Mouse (Mus musculus): Measurements from ENCODE around the gene Gsn.

Gene Gsn

GRCm38 (mm10) chr2:35255885-35256833 lies at the start of gene Gsn:
Gene Gsn, plus strand, starts transcription at chr2:35256380.
- in situ Hi-C loops (cut with MboI, MseI) = no loop called here

DNA sequence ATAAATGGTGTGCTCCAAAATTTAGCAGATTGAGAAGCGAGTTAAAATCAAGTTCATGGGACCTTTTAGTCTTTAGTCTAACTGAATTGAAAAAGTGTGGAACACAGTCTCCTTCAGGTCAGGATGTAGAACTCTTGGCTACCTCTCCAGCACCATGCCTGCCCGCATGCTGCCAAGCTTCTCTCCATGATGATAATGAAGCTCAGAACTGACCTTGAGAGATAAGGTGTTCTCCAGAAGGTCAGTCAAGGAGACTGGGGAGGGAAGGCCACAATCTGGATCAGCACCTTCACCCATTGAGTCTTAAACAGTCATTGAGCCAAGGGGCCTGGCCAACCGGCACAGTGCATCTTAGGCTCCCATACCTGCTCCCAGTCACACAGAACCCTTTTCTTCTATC lies 49.4 kb upstream of the Gsn start:
- in situ Hi-C loops (cut with MboI, MseI) = no loop called here

- in situ Hi-C loops (cut with MboI, MseI) = no loop called here
Observed at GRCm38 (mm10) chr2:35208054-35208453, 48.1 kb upstream of the Gsn start.

DNA sequence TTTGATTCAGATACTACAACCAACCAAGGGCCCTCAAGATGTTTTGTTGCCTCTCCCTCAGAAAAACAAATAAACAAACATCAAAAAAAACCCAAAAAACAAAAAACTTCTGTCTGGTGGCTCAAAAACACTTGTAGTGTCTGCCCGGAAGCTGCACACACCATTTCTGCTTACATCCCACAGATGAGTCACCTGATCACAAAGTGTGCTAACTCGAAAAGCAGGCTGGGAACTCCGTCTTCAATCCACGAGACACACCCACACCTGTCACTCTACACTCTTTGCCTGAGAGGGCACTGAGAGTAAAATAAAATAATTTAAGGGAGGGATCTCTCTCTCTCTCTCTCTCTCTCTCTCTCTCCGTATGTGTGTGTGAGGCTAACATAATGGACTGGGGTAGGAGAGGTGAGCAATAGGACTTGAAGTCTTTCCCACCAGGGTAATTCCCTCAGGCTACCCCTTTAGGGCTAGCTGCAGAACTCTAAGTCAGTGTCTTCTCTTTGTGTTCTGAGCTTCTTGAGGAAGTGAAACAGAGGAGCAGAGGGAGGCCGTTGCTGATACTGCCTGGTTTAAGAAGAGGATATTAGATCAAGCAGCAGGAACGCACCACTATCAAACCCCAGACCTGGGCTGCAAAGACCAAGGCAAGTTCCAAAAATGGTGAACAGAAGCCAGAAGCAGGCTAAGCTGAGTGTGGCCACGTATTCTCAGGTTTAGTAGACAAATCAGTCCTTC lies 47.1 kb upstream of the Gsn start:
- in situ Hi-C loops (cut with MboI, MseI) = no loop called here

- in situ Hi-C loops (cut with MboI, MseI) = loop anchor here (5.0 kb wide), 1 partner anchor 56 kb away; no protein-coding TSS in a partner anchor
Observed at GRCm38 (mm10) chr2:35211681-35212080, 44.5 kb upstream of the Gsn start.

GRCm38 (mm10) chr2:35213345-35213910 lies 42.8 kb upstream of the Gsn start:
- in situ Hi-C loops (cut with MboI, MseI) = loop anchor here (5.0 kb wide), 1 partner anchor 54 kb away; no protein-coding TSS in a partner anchor

- in situ Hi-C loops (cut with MboI, MseI) = loop anchor here (5.0 kb wide), 1 partner anchor 52 kb away; no protein-coding TSS in a partner anchor
Observed at GRCm38 (mm10) chr2:35214881-35215358, 41.3 kb upstream of the Gsn start.

- in situ Hi-C loops (cut with MboI, MseI) = no loop called here
Observed at GRCm38 (mm10) chr2:35215363-35215762, 40.8 kb upstream of the Gsn start.

GRCm38 (mm10) chr2:35216701-35217100 lies 39.5 kb upstream of the Gsn start:
- in situ Hi-C loops (cut with MboI, MseI) = no loop called here

- in situ Hi-C loops (cut with MboI, MseI) = no loop called here
Observed at GRCm38 (mm10) chr2:35218736-35219135, 37.4 kb upstream of the Gsn start.

DNA sequence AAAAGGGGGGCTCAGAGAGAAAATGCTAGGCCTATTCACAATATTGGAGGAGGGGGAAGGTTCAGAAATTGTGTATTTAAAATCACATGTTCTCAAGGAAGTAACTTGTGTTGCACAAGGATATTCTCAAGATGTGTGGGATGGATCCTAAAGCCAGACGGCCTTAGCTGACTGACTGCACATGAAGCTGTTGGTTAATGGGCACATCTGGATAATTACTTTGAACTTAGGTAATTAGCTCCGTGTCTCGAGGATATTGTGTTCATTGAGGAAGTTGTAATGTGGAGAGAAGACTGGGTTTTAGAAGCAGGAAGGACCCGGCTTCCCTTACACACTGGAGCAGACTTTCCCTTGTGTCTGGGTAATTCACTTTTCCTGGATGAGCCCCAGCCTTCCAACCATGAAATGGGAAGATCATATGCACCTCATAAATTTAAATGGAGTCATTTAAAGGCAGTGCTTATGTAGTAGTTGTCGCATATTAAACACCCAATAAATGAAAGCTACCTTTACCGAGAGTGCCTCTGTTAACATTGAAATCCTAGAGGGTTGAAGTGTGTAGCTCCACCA lies 33.3 kb upstream of the Gsn start:
- in situ Hi-C loops (cut with MboI, MseI) = no loop called here

DNA sequence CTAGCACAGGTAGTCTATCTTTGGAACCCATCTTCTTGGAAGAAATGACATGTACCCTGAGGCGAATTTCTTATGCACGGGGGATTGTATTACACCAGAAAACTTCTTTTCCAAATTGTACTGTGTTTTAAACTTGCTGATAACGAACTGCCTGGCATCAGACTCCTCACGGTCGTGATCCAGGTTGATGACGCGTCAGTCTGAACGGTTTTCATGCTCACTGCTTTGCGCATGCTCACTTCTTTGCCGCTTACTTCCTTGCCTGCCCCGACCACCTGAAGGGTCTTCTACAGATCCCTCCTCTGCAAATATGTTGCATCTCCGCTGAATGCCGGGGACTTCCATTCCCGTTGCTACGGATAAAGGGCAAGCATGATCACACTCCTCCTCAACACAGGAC lies 31.9 kb upstream of the Gsn start:
- in situ Hi-C loops (cut with MboI, MseI) = no loop called here

GRCm38 (mm10) chr2:35228145-35228544 lies 28.0 kb upstream of the Gsn start:
- in situ Hi-C loops (cut with MboI, MseI) = no loop called here

GRCm38 (mm10) chr2:35230215-35230614 lies 26.0 kb upstream of the Gsn start:
- in situ Hi-C loops (cut with MboI, MseI) = no loop called here

GRCm38 (mm10) chr2:35231871-35232270 lies 24.3 kb upstream of the Gsn start:
- in situ Hi-C loops (cut with MboI, MseI) = no loop called here

DNA sequence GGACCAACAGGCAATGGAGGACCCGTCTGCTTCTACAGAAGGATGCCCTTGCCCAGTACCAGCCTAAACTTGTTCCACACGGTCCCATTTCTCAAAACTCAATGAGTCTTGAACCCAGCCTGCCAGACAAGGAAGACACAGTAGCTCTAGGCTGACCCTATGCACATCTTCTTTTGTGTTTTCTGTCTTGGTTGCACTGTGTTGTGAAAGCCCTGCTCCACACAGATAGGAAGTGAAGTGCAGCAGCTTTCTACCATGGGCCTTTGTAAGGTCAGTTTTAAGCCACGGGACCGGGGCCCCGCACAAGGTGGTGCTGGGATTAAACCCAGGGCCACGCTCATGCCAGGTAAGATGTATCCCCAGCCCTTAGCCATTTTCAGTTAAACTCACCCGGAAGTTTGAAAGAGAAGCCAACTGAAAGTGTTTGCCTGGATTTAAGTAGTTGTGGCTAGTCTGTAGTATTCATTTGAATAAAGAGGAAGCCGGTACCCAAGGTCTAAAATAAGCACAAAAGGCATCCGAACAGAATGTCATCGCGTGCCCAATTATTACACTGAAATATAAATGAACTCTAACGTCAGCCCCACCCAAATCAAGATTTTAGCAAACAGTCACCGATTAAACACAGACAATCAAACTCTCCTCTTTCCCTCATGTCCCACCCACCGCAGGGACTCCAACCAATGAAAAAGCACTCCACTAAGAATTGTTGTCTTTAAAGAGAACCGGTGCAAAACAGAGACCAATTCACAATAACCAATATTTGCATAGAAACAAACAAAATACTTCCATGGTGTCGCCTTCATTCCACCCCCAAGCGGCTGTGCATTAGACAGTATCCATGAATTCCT lies 23.4 kb upstream of the Gsn start:
- in situ Hi-C loops (cut with MboI, MseI) = no loop called here

- in situ Hi-C loops (cut with MboI, MseI) = no loop called here
Observed at GRCm38 (mm10) chr2:35233898-35234297, 22.3 kb upstream of the Gsn start.

- in situ Hi-C loops (cut with MboI, MseI) = no loop called here
Observed at GRCm38 (mm10) chr2:35235021-35235420, 21.2 kb upstream of the Gsn start.

DNA sequence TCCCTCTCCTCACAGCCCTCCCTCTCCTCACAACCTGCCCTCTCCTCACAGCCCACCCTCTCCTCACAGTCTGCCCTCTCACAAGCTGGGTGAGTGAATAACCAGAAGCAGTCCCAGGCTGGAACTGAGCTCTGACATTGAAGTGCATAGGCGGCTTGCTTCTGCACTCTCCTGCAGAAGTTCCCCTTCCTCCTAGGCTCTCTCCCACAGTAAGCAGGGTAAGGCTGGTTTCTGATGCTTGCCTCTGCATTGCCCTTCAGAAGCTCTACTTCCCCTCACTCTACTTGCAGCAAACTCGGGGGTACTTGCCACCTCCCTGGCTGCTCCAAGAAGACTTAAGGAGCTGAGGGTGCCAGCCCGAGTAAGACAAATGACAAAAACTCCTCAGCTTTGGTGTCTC lies 11.9 kb upstream of the Gsn start:
- in situ Hi-C loops (cut with MboI, MseI) = no loop called here

GRCm38 (mm10) chr2:35247763-35248162 lies 8.4 kb upstream of the Gsn start:
- in situ Hi-C loops (cut with MboI, MseI) = no loop called here

DNA sequence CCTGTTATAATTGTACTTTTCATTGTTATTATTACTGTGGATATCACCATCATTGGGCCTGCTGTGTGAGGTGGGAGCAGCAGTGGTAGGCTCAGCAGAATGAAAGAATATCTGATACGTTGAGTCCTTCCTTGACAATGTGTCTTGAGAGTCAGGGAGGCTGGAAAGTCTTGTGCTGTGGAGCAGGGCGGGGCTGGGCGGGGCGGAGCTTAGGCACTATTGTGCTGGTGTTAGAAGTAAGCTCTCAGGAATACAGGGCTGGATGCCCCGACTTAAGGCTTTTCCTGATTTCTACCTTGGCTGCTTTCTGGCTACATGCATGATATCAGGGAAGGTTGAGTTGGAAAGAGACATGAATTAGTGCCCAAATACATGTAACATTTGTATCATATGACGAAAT lies 3.4 kb upstream of the Gsn start:
- in situ Hi-C loops (cut with MboI, MseI) = no loop called here
